Mouse (Mus musculus): ENCODE results near the gene Tspan32. TPM values are rescaled to one million over a fixed set of nuclear protein-coding genes. Genes with fewer than 3 reads are reported as not detected.

The Tspan32 gene
- total RNA-seq (2023): 10 to 100 TPM; 18.6 to 18.8 TPM

DNA sequence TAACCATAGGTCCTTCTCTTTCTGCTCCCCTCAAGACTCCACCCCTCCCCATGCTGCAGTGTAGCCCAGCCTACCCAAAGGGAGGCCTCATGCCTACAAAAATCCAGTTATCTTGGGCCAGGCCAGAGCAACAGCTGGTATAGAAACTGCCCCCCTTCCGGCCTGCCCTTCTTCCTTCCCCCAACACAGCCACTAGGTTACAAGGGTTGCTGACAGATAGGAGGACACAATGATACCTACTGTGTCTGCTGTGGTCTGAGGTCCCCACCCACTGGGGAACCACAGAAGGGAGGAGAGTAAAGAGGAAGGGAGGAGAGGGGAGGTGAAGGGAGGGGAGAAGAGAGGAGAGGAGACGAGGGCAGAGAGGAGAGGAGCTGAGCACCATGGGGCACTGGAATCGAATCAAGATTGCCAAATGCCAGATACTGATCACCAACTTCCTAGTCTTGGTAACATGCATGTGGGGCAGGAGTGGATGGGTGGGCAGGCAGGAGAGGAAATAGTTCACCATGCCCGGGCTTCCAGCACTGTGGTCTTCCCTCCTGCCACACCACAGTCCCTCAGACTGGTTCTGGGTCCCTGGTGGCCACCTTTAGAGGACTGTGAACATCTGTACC is at the start of gene Tspan32:
Tspan32 (plus strand) TSS at position 320 of the 617 bp plus-strand sequence.

DNA sequence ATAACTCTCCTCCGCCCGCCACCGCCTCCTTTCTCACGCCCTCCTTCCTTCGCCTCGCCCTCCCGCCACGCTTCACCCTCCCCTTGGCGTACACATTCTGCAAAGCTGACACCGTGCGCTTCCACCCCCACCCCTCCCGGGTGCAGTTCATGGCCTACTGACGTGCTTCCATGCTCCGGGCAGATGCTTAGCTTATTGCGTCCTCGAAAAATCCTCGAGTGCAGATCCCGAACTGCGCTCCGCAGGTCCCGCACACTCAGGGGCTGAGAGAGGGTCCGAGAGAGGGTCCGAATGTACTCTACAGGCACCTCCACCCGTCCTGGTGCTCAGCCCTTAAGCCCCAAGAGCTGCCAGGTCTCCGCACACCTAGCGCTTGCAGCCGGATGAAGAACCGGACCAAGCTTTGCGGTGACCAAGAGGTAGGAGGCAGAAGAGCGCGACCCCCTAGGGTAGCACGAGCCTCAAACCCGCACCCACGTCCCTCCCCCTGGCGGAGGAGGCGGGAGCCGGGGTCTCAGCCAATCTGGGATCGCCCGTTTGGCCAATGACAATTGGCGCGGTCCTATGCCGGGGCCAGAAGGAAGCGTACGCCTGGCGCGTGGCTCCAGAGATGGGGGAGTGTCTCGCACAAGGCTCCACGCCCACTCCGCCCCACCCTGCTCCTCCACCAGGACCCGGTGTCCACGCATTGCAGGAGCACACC is 35.9 kb upstream of the Tspan32 start, which contains the start of gene Ascl2:
Ascl2 (minus strand) TSS at position 456 of the 703 bp plus-strand sequence.

GRCm38 (mm10) chr7:143052626-143053007 is 47.8 kb downstream of the Tspan32 start, which contains the start of gene Cd81:
Cd81 (plus strand) TSS chr7:143052739.

DNA sequence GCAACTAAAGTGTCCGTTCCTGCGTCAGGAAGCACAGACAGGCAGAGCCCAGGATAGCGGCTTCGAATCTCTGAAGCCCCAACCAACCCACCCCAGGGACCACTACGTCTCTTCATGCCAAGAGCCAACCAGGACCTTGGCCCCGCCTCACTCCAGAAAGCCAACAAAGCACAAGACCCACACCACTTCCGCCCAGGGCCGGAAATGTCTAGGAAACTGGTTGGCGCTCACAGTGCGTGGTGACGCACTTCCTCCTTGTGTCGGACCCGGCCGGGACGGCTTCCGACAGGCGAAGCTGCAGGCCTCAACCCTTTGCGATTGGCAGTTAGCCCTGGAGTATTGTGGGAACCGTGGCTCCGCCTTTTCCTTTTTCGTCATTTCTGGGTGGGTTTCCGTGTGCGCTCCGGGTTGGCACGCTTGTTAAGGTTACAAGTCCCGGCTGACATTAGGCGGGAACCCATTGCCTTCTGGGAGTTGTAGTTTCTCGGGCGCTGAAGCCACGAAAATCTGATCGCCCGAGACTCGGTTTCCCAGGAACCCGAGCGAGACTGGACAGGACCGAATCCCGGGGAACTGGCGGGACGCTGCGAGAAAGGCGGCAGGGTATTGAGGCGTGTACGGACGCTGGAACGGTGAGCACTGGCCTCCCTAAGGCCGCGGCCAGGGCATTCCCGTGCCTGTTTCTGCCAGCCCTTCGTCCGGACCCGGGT is 64.2 kb downstream of the Tspan32 start, which contains the start of gene Tssc4:
Tssc4 (plus strand) TSS at position 368 of the 710 bp plus-strand sequence.

Other genes starting within 250 kb of the Tspan32 start
- gene Th, start 73.9 kb upstream of the Tspan32 start, total RNA-seq (2023): not detected
- gene Ascl2, start 35.8 kb upstream of the Tspan32 start, total RNA-seq (2023): 1 to 10 TPM in 1 of 2 experiments, under 1 TPM in 1; 0.97 to 2.1 TPM
- 100 to 1,000 TPM; 210 to 233 TPM for gene Cd81, start 47.7 kb downstream of the Tspan32 start, total RNA-seq (2023)
- 10 to 100 TPM; 16.6 to 22.4 TPM for gene Tssc4, start 64.2 kb downstream of the Tspan32 start, total RNA-seq (2023)
- not detected for gene Trpm5, start 89.6 kb downstream of the Tspan32 start, total RNA-seq (2023)
- gene Kcnq1, start 101.3 kb downstream of the Tspan32 start, total RNA-seq (2023): under 1 TPM; 0.46 to 0.73 TPM